Mouse (Mus musculus) splenic B cell, adult 2 months (primary cell): Measurements from ENCODE around the gene Fam169a.
"Not testable (repeated sequence)": the region's sequence is repeated elsewhere in the genome, so short reads cannot be mapped to it uniquely, and the experiment has no call there.

Experiments
- DNase-seq: peaks from one replicate; pipeline ENCODE4 v3.0.0-alpha.2; 2011; ENCODE audit warnings: low read depth, low spot score
- H3K27me3 ChIP-seq: 2 replicates; pipeline ENCODE4 v1.6.1; 2012; ENCODE audit warnings: mild to moderate bottlenecking, low read length, moderate library complexity, mixed read lengths; ENCODE audit not compliant: control insufficient read depth, poor library complexity, insufficient read depth, severe bottlenecking
- H3K36me3 ChIP-seq: 2 replicates; pipeline ENCODE4 v1.6.1; 2012; ENCODE audit warnings: mild to moderate bottlenecking, low read length, moderate library complexity, mixed read lengths; ENCODE audit not compliant: control insufficient read depth, poor library complexity, insufficient read depth, severe bottlenecking

The Fam169a gene

GRCm38 (mm10) chr13:97064844-97065621 lies 2.1 kb upstream of the Fam169a start:
- not testable (repeated sequence) for H3K36me3 ChIP-seq, H3K27me3 ChIP-seq, DNase-seq

GRCm38 (mm10) chr13:97067691-97068090 lies 605 bp downstream of the Fam169a start:
- Histone ChIP-seq H3K27me3 (peaks cover 2% of the 10 kb centered on the region; the same call in 1 of the 2 replicates), H3K36me3 (no peaks in the 10 kb centered on the region)
- no peak for DNase-seq

GRCm38 (mm10) chr13:97068151-97068550 lies 1.1 kb downstream of the Fam169a start:
- no peaks in the 10 kb centered on the region for H3K36me3 ChIP-seq
- H3K27me3 ChIP-seq, result peaks cover 2% of the 10 kb centered on the region; the same call in 1 of the 2 replicates
- no peak for DNase-seq

GRCm38 (mm10) chr13:97070931-97071625 lies 4.0 kb downstream of the Fam169a start:
- peaks cover 2% of the 10 kb centered on the region; the same call in 1 of the 2 replicates for H3K27me3 ChIP-seq
- no peaks in the 10 kb centered on the region for H3K36me3 ChIP-seq
- DNase-seq, result no peak

- Histone ChIP-seq H3K27me3 (peaks cover 2% of the 10 kb centered on the region; the same call in 1 of the 2 replicates), H3K36me3 (no peaks in the 10 kb centered on the region)
- DNase-seq, result no peak
Measured at GRCm38 (mm10) chr13:97071626-97072241, 4.6 kb downstream of the Fam169a start.

- DNase-seq, result no peak
- peaks cover 2% of the 10 kb centered on the region; the same call in 1 of the 2 replicates for H3K27me3 ChIP-seq
- no peaks in the 10 kb centered on the region for H3K36me3 ChIP-seq
Measured at GRCm38 (mm10) chr13:97073497-97073896, 6.4 kb downstream of the Fam169a start.

- DNase-seq, result no peak
- Histone ChIP-seq H3K27me3 (no peaks in the 10 kb centered on the region), H3K36me3 (no peaks in the 10 kb centered on the region)
Measured at GRCm38 (mm10) chr13:97077556-97077955, 10.5 kb downstream of the Fam169a start.

- Histone ChIP-seq H3K27me3 (no peaks in the 10 kb centered on the region), H3K36me3 (no peaks in the 10 kb centered on the region)
- DNase-seq, result no peak
Measured at GRCm38 (mm10) chr13:97080201-97080600, 13.1 kb downstream of the Fam169a start.

GRCm38 (mm10) chr13:97080615-97081014 lies 13.5 kb downstream of the Fam169a start:
- DNase-seq, result no peak
- Histone ChIP-seq H3K36me3 (no peaks in the 10 kb centered on the region), H3K27me3 (no peaks in the 10 kb centered on the region)

- H3K27me3 ChIP-seq, result no peaks in the 10 kb centered on the region
- no peak for DNase-seq
- no peaks in the 10 kb centered on the region for H3K36me3 ChIP-seq
Measured at GRCm38 (mm10) chr13:97082432-97082831, 15.3 kb downstream of the Fam169a start.

GRCm38 (mm10) chr13:97086316-97086715 lies 19.2 kb downstream of the Fam169a start:
- DNase-seq, result no peak
- H3K36me3 ChIP-seq, result no peaks in the 10 kb centered on the region
- no peaks in the 10 kb centered on the region for H3K27me3 ChIP-seq

- Histone ChIP-seq H3K36me3 (no peaks in the 10 kb centered on the region), H3K27me3 (no peaks in the 10 kb centered on the region)
- DNase-seq, result no peak
Measured at GRCm38 (mm10) chr13:97087421-97087820, 20.3 kb downstream of the Fam169a start.

GRCm38 (mm10) chr13:97088183-97088582 lies 21.1 kb downstream of the Fam169a start:
- Histone ChIP-seq H3K36me3 (no peaks in the 10 kb centered on the region), H3K27me3 (no peaks in the 10 kb centered on the region)
- DNase-seq, result no peak

GRCm38 (mm10) chr13:97095726-97096125 lies 28.6 kb downstream of the Fam169a start:
- Histone ChIP-seq H3K27me3 (no peaks in the 10 kb centered on the region), H3K36me3 (no peaks in the 10 kb centered on the region)
- no peak for DNase-seq
